Mouse (Mus musculus) heart, adult 2 months (tissue): Measurements from ENCODE around the gene Tcte1. TPM values are rescaled to one million over a fixed set of nuclear protein-coding genes. Genes with fewer than 3 reads are reported as not detected.

Experiments
- DNase-seq, 2 experiments: peaks; one replicate each; pipeline ENCODE4 v3.0.0; 2021
- H3K27ac ChIP-seq: fragments of 200-600 bp; 2 replicates; pipeline ENCODE4 v1.8.1; 2022
- H3K27me3 ChIP-seq: fragments of 200-500 bp; 2 replicates; pipeline ENCODE4 v1.6.1; 2012; ENCODE audit warnings: mild to moderate bottlenecking, low read length, inconsistent platforms, mixed read lengths; ENCODE audit not compliant: control insufficient read depth, insufficient read depth
- H3K36me3 ChIP-seq: fragments of 200-500 bp; 2 replicates; pipeline ENCODE4 v1.6.1; 2012; ENCODE audit warnings: low read length, inconsistent platforms; ENCODE audit not compliant: control insufficient read depth, insufficient read depth
- H3K4me1 ChIP-seq: fragments of 200-500 bp; 2 replicates; pipeline ENCODE4 v1.6.1; 2011; ENCODE audit warnings: low read length; ENCODE audit not compliant: control insufficient read depth, insufficient read depth
- H3K4me3 ChIP-seq: fragments of 200-600 bp; 2 replicates; pipeline ENCODE4 v1.8.1; 2022
- H3K79me2 ChIP-seq: fragments of 200-500 bp; replicated peaks from 2 replicates; pipeline ENCODE4 v1.6.1; 2012; ENCODE audit warnings: mild to moderate bottlenecking, inconsistent platforms, low read length, moderate library complexity, mixed read lengths; ENCODE audit not compliant: control insufficient read depth, insufficient read depth
- H3K9ac ChIP-seq: fragments of 200-500 bp; 2 replicates; pipeline ENCODE4 v1.6.1; 2012; ENCODE audit warnings: low read depth, mild to moderate bottlenecking, control low read depth, inconsistent platforms, low read length, mixed read lengths
- CTCF ChIP-seq: fragments of 200-600 bp; IDR thresholded peaks from 2 replicates; pipeline ENCODE4 v1.8.1; 2022; ENCODE audit warnings: antibody characterized with exemption, mild to moderate bottlenecking, moderate library complexity
- EP300 ChIP-seq: fragments of 200-500 bp; IDR thresholded peaks from 2 replicates; pipeline ENCODE4 v1.6.1; 2011; ENCODE audit warnings: low read depth, low read length, control low read depth; ENCODE audit not compliant: insufficient read depth
- POLR2A ChIP-seq: fragments of 200-500 bp; IDR thresholded peaks from 2 replicates; pipeline ENCODE4 v1.6.1; 2011; ENCODE audit warnings: mild to moderate bottlenecking, low read depth, low read length, control low read depth; ENCODE audit not compliant: insufficient read depth
- WGBS: fragments of 180-500 bp; shearing (Covaris S2); methylation state at CpG from one replicate; pipeline ENCODE4 v1.1.7; 2018; 5-methylcytosine and 5-hydroxymethylcytosine counted together
- intact Hi-C: fragments of 180-260 bp; cut with DNase I; formaldehyde crosslinking; loops from one replicate; pipeline ENCODE4 v1.15.1; 2025
- polyA plus RNA-seq: library from polyadenylated mRNA; depleted of rRNA; stranded (reverse); fragments of >200 nt; gene quantifications from 2 replicates; pipeline ENCODE4 v1.2.3, GENCODE M21; 2012
- total RNA-seq, 2 experiments: library from RNA; stranded (reverse); gene quantifications; 2 replicates each; pipeline ENCODE4 v1.2.3; 2021

The Tcte1 gene
- total and polyA plus RNA-seq, 3 experiments = 0.90 TPM; not detected in 2

GRCm38 (mm10) chr17:45580958-45581477, 57.8 kb downstream of the Tcte1 start:
- no peaks in the 10 kb centered on the region for H3K79me2 ChIP-seq
- intact Hi-C loops = loop anchor here (1.0 to 10.0 kb wide), 5 partner anchors 48 to 574 kb away; partner anchors contain the start of gene Mad2l1bp
- peaks cover 9% of the 10 kb centered on the region; the same call in 1 of the 2 replicates for H3K36me3 ChIP-seq
- no peaks in the 10 kb centered on the region for H3K27me3 ChIP-seq
- no peak overlapping the region; the same call in 1 of the 2 replicates for H3K9ac ChIP-seq
- WGBS = 20% methylated on average over 12 of the region's 12 CpGs
- TF ChIP-seq CTCF = no peak
- 0 out of 2 replicates have a peak, but pooled peaks have one; percentile 5 for TF ChIP-seq EP300
- peak; percentile 17; the same call in 1 of the 2 replicates for TF ChIP-seq POLR2A
- H3K27ac ChIP-seq = peak overlapping the region; percentile 76
- 0 out of 2 replicates have a peak overlapping the region, but pooled peaks have one; percentile 3 for H3K4me3 ChIP-seq
- H3K4me1 ChIP-seq = peaks cover 29% of the 10 kb centered on the region
- DNase-seq = peak; percentile 58 to 59

DNA sequence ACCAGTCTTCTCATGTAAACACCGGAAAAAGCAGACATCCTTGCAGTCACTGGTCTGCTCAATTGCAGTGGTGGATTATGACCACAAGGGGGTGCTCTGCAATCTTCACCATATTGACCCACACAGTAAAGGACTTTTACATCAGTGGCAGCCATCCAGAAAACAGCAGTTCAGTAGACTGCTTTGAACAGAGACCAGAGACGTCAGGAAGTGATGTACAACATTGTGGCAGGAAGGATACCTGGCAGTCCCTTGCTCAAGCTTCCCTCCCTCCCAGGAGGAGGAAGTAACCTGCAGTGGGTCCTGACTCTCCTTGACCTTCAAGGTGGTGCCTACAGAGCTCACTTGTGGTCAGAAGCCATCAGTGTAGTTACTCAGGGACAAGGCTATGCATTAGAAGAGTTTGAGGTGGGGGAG, 58.3 kb downstream of the Tcte1 start:
- Histone ChIP-seq H3K4me1 (peaks cover 29% of the 10 kb centered on the region), H3K27me3 (no peaks in the 10 kb centered on the region), H3K9ac (no peak overlapping the region), H3K36me3 (peaks cover 11% of the 10 kb centered on the region; the same call in 1 of the 2 replicates), H3K79me2 (no peaks in the 10 kb centered on the region), H3K4me3 (0 out of 2 replicates have a peak overlapping the region, but pooled peaks have one; percentile 3), H3K27ac (peak overlapping the region; percentile 76)
- 1% methylated on average over 2 of the region's 2 CpGs for WGBS
- TF ChIP-seq EP300 = 0 out of 2 replicates have a peak, but pooled peaks have one; percentile 5
- peak; percentile 98 for TF ChIP-seq CTCF
- no peak for TF ChIP-seq POLR2A
- DNase-seq = peak; percentile 74 to 75
- intact Hi-C loops = loop anchor here (1.0 to 10.0 kb wide), 5 partner anchors 48 to 573 kb away; partner anchors contain the start of gene Mad2l1bp

DNA sequence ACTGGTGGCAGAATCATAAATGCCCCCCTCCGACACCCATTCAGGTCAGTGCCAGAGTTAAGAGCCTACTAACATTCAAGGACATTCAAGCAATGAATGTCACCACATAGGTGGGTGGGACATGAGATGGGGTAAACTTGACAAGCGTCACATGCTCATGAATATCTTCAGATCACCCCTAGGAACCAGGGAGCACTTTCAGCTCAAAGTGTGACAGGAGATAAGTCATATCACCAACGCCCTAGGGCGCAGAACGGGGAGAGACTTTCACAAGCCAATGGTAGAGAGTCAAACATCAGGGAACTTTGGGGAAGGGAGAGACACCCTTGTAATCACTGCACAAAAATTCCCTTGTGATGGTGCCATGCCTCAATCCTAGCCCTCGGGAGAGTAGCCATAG, 59.0 kb downstream of the Tcte1 start:
- peaks cover 29% of the 10 kb centered on the region for H3K4me1 ChIP-seq
- TF ChIP-seq EP300 (no peak), POLR2A (no peak), CTCF (no peak)
- no peak overlapping the region for H3K27ac ChIP-seq
- no peaks in the 10 kb centered on the region for H3K27me3 ChIP-seq
- H3K79me2 ChIP-seq = no peaks in the 10 kb centered on the region
- DNase-seq = peak in 1 of 2 experiments; percentile 18
- WGBS = 77% methylated on average over 6 of the region's 6 CpGs
- intact Hi-C loops = loop anchor here (5.0 to 10.0 kb wide), 3 partner anchors 135 to 573 kb away; partner anchors contain the start of gene Mad2l1bp
- peaks cover 11% of the 10 kb centered on the region; the same call in 1 of the 2 replicates for H3K36me3 ChIP-seq
- H3K4me3 ChIP-seq = no peak overlapping the region
- H3K9ac ChIP-seq = no peak overlapping the region

DNA sequence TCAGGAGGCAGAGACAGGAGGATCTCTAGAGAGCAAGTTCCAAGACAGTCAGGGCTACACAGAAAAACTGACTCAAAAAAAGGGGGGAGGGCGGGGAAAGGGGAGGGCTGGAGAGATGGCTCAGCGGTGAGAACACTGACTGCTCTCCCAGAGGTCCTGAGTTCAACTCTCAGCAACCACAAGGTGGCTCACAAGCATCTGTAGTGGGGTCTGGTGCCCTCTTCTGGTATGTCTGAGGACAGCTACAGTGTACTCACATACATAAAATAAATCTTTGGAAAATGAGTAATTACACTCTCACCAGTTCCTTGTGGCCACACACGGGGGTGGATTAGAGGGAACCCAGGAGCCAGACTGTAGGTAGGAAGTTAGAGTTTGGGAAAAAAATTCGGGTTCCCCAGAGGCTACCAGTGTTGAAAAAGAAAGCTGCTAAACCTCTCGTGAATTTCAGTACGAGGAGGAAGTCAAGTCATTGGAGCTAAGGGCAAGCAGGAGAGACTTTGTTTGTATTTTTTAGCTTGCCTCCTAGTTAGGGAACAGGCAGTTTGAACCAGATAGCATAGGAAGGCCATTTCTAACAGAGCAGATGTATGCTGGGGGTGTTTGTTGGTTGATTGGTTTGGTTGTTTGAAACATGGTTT, 59.6 kb downstream of the Tcte1 start:
- Histone ChIP-seq H3K27me3 (no peaks in the 10 kb centered on the region), H3K9ac (no peak overlapping the region), H3K27ac (peak overlapping the region; percentile 90; the same call in 1 of the 2 replicates), H3K4me1 (peaks cover 29% of the 10 kb centered on the region), H3K36me3 (peaks cover 11% of the 10 kb centered on the region; the same call in 1 of the 2 replicates), H3K4me3 (no peak overlapping the region), H3K79me2 (no peaks in the 10 kb centered on the region)
- intact Hi-C loops = loop anchor here (5.0 to 10.0 kb wide), 3 partner anchors 134 to 572 kb away; partner anchors contain the start of gene Mad2l1bp
- peak in 1 of 2 experiments; percentile 25 for DNase-seq
- TF ChIP-seq EP300 = no peak
- TF ChIP-seq CTCF = peak; percentile 74
- no peak for TF ChIP-seq POLR2A
- WGBS = 52% methylated on average over 6 of the region's 6 CpGs

GRCm38 (mm10) chr17:45584096-45584896, 61.1 kb downstream of the Tcte1 start:
- TF ChIP-seq CTCF = no peak
- peak; percentile 97 for TF ChIP-seq EP300
- peak; percentile 46; the same call in 1 of the 2 replicates for TF ChIP-seq POLR2A
- Histone ChIP-seq H3K27me3 (no peaks in the 10 kb centered on the region), H3K9ac (peak overlapping the region; percentile 50), H3K4me1 (peaks cover 27% of the 10 kb centered on the region), H3K79me2 (no peaks in the 10 kb centered on the region), H3K4me3 (no peak overlapping the region; the same call in 1 of the 2 replicates), H3K36me3 (peaks cover 11% of the 10 kb centered on the region; the same call in 1 of the 2 replicates), H3K27ac (peak overlapping the region; percentile 90)
- intact Hi-C loops = loop anchor here (1.0 to 10.0 kb wide), 6 partner anchors 10 to 571 kb away; partner anchors contain the start of genes Mad2l1bp and Slc29a1
- WGBS = 7% methylated on average over 12 of the region's 12 CpGs
- DNase-seq = peak; percentile 90 to 94
